ENCODE assay signal across 8 mouse cellular contexts in the genomic region with DNA sequence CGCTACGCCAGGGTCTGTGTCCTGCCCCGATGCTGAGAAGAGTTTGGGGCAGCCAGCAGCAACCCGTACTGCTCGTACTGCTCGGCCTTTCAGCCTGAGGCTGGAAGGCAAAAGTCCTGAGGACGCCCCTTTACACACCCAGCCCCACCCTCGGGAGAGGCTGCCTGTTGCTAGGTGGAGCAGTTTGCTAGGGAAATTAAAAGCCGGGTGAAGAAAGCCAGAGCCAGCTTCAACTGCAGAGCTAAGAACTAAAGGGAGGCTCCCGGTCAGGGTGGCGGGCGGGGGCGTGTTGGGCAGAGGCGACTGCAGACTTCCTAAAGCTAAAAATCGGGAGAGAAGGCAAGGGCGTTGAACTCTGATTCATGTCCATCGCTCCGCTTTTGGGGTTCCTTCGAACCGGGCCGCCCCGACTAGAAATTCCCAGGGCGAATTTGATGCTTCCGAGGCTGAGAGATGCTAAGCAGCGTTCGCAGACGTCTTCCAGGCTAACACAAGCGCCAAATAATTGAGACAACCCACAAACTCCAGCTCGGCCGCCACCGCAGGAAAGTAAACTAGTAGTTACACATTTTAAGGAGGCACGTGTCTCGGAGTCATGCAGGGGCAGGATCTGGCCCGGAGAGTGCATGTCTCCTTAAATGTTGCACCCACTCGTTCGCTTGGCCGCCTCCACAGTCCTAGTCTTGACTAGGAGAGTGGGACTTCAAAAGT. TPM values are rescaled to one million over a fixed set of nuclear protein-coding genes. Genes with fewer than 3 reads are reported as not detected.
DNase-seq lines count a peak whose midpoint lies in the region; ATAC-seq and TF ChIP-seq lines count a peak whose summit lies in the region.

No protein-coding gene starts in this region.

- H3K27me3 ChIP-seq in heart, postnatal 0 days (ENCODE audit: control insufficient read depth, insufficient read depth, low read length) = peaks cover 29% of the 10 kb centered on the region; the same call in 1 of the 2 replicates

- H3K9me3 ChIP-seq in heart, postnatal 0 days (replicated peaks; ENCODE audit: control insufficient read depth, low read length) = no peaks in the 10 kb centered on the region; the same call in 1 of the 2 replicates

- no peaks in the 10 kb centered on the region for H3K36me3 ChIP-seq in heart, postnatal 0 days (replicated peaks; ENCODE audit: control insufficient read depth, insufficient read depth, low read length)

- peaks cover 6% of the 10 kb centered on the region for H3K4me1 ChIP-seq in heart, postnatal 0 days (ENCODE audit: control insufficient read depth, insufficient read depth)

- peak overlapping the region; percentile 26; the same call in 1 of the 2 replicates for H3K9ac ChIP-seq in heart, postnatal 0 days (replicated peaks; ENCODE audit: low read depth, low read length)

- H3K4me3 ChIP-seq in heart, postnatal 0 days (ENCODE audit: low read depth, low read length) = peak overlapping the region; percentile 47

- no peak overlapping the region for H3K27ac ChIP-seq in heart, postnatal 0 days (ENCODE audit: low read depth)

- TF ChIP-seq CTCF in heart, postnatal 0 days (IDR thresholded peaks at IDR 0.05; ENCODE audit: low read depth) = no peak

- 2% methylated on average over 37 of the region's 37 CpGs for WGBS in heart, postnatal 0 days

- DNase-seq in right cerebral cortex, adult 2 months (ENCODE audit: low spot score in 2 of 2) = peak; percentile 23 to 45
- DNase-seq in right cerebral cortex, postnatal 14 days = no peak
- peak; percentile 41 for DNase-seq in heart, postnatal 0 days (ENCODE audit: low spot score)
- peak; percentile 25 to 46 for DNase-seq in kidney, postnatal 36 days
- peak; percentile 56 to 66 for DNase-seq in spleen, postnatal 14 days (ENCODE audit: low spot score in 2 of 2)
- no peak for DNase-seq in layer of hippocampus, adult 9-10 months (ENCODE audit: low spot score)

- peak overlapping the region; percentile 78 for H3K4me2 ChIP-seq in heart, postnatal 0 days (ENCODE audit: low read depth, low read length)

- TF ChIP-seq EP300 in heart, postnatal 0 days (IDR thresholded peaks at IDR 0.05; ENCODE audit: low read depth) = 0 out of 2 replicates have a peak, but pooled peaks have one; percentile 23

- peak; percentile 79 for ATAC-seq in erythroblast, adult 5-6 weeks (replicated peaks; ENCODE audit: low FRiP score, poor library complexity, severe bottlenecking)
- ATAC-seq in heart, postnatal 0 days (ENCODE audit: insufficient read depth, low read depth) = peak; percentile 59
- peak; percentile 49 for ATAC-seq in megakaryocyte, adult 5-6 weeks (ENCODE audit: poor library complexity, severe bottlenecking)

RNA-seq across cellular contexts. Expression of a gene that starts 5.1 kb away (rescaled TPM):
- 6.7 TPM in 1 of 2 replicates, not detected in the other for total RNA-seq in erythroblast, adult 5-6 weeks (2015; ENCODE audit: low replicate concordance)
- total RNA-seq in erythroblast, adult 5-6 weeks (2017; ENCODE audit: low replicate concordance) = 2.6 and 5.3 TPM in 2 replicates
- total RNA-seq in heart, postnatal 0 days (2014; rRNA removed; ENCODE audit: low replicate concordance) = 2.2 and 3.2 TPM in 2 replicates
- polyA plus RNA-seq in heart, postnatal 0 days (2015; fragmentation: Nextera tagmentation; extraction: Ambion mirVana) = 0.70 and 0.75 TPM in 2 replicates
- total RNA-seq in megakaryocyte, adult 5-6 weeks (2015) = not detected in 2 replicates
- not detected in 2 replicates for total RNA-seq in megakaryocyte, adult 5-6 weeks (2017)

RNA-seq across cellular contexts. Expression of a gene that starts 50.2 kb away (rescaled TPM):
- total RNA-seq in erythroblast, adult 5-6 weeks (2015; ENCODE audit: low replicate concordance) = 55.4 and 106 TPM in 2 replicates
- 34.9 and 45.3 TPM in 2 replicates for total RNA-seq in erythroblast, adult 5-6 weeks (2017; ENCODE audit: low replicate concordance)
- 37.7 and 53.4 TPM in 2 replicates for total RNA-seq in heart, postnatal 0 days (2014; rRNA removed; ENCODE audit: low replicate concordance)
- polyA plus RNA-seq in heart, postnatal 0 days (2015; fragmentation: Nextera tagmentation; extraction: Ambion mirVana) = 101 and 103 TPM in 2 replicates
- 63.9 and 90.0 TPM in 2 replicates for total RNA-seq in megakaryocyte, adult 5-6 weeks (2015)
- 49.9 and 52.5 TPM in 2 replicates for total RNA-seq in megakaryocyte, adult 5-6 weeks (2017)

RNA-seq across cellular contexts. Expression of a gene that starts 50.4 kb away (rescaled TPM):
- 52.5 and 69.0 TPM in 2 replicates for total RNA-seq in erythroblast, adult 5-6 weeks (2015; ENCODE audit: low replicate concordance)
- 22.2 and 35.0 TPM in 2 replicates for total RNA-seq in erythroblast, adult 5-6 weeks (2017; ENCODE audit: low replicate concordance)
- 41.0 and 42.9 TPM in 2 replicates for total RNA-seq in heart, postnatal 0 days (2014; rRNA removed; ENCODE audit: low replicate concordance)
- 109 and 127 TPM in 2 replicates for polyA plus RNA-seq in heart, postnatal 0 days (2015; fragmentation: Nextera tagmentation; extraction: Ambion mirVana)
- total RNA-seq in megakaryocyte, adult 5-6 weeks (2015) = 114 and 122 TPM in 2 replicates
- total RNA-seq in megakaryocyte, adult 5-6 weeks (2017) = 50.5 and 55.4 TPM in 2 replicates

Comparison
In these comparisons a context has a peak if more than half of its experiments do, and no peak if none do; other contexts are left out.
1. DNase-seq: peak in right cerebral cortex, adult 2 months (2 of 2), heart, postnatal 0 days (single experiment), kidney, postnatal 36 days (2 of 2) and spleen, postnatal 14 days (2 of 2); none in right cerebral cortex, postnatal 14 days (single experiment) and layer of hippocampus, adult 9-10 months (single experiment).
2. Peak in every context shown above with its lines, with median percentiles within 50 percentile points of each other: ATAC-seq.